Mouse (Mus musculus) limb, embryonic 11.5 days (tissue): Measurements from ENCODE around the gene Unc45b. TPM values are rescaled to one million over a fixed set of nuclear protein-coding genes. Genes with fewer than 3 reads are reported as not detected.

ENCODE experiments used
- ATAC-seq: fragments of 200-750 bp; cut with Nextera tagmentation; 2 replicates; pipeline ENCODE4 v1.8.0; 2017; ENCODE audit warnings: low read depth; ENCODE audit not compliant: insufficient number of reproducible peaks, low FRiP score, low TSS enrichment
- DNase-seq: peaks from one replicate; pipeline ENCODE4 v3.0.0-alpha.2; 2015; ENCODE audit warnings: low spot score
- H3K27ac ChIP-seq: fragments of 300-500 bp; sonication (generic); replicated peaks from 2 replicates; pipeline ENCODE4 v1.5.1; 2014; ENCODE audit warnings: low read depth, mild to moderate bottlenecking, low read length
- H3K27me3 ChIP-seq: fragments of 300-500 bp; sonication (generic); 2 replicates; pipeline ENCODE4 v1.6.1; 2014; ENCODE audit warnings: mild to moderate bottlenecking, low read length, mixed read lengths; ENCODE audit not compliant: control insufficient read depth, insufficient read depth
- H3K36me3 ChIP-seq: fragments of 300-500 bp; sonication (generic); 2 replicates; pipeline ENCODE4 v1.6.1; 2014; ENCODE audit warnings: mild to moderate bottlenecking, low read length, moderate library complexity, mixed read lengths; ENCODE audit not compliant: control insufficient read depth, insufficient read depth
- H3K4me1 ChIP-seq: fragments of 300-500 bp; sonication (generic); 2 replicates; pipeline ENCODE4 v1.6.1; 2014; ENCODE audit warnings: low read length, mixed read lengths; ENCODE audit not compliant: control insufficient read depth, insufficient read depth
- H3K4me2 ChIP-seq: fragments of 300-500 bp; sonication (generic); 2 replicates; pipeline ENCODE4 v1.6.1; 2014; ENCODE audit warnings: low read depth, mild to moderate bottlenecking, moderate library complexity; ENCODE audit not compliant: severe bottlenecking
- H3K4me3 ChIP-seq: fragments of 300-500 bp; sonication (generic); 2 replicates; pipeline ENCODE4 v1.5.1; 2014; ENCODE audit warnings: low read depth, low read length
- H3K9ac ChIP-seq: fragments of 300-500 bp; sonication (generic); 2 replicates; pipeline ENCODE4 v1.6.1; 2014; ENCODE audit warnings: mild to moderate bottlenecking, low read length
- H3K9me3 ChIP-seq: fragments of 300-500 bp; sonication (generic); 2 replicates; pipeline ENCODE4 v1.6.1; 2016; ENCODE audit warnings: low read length; ENCODE audit not compliant: control insufficient read depth
- WGBS: fragments of 180-500 bp; shearing (Covaris S2); extraction: QIAGEN DNeasy Blood & Tissue Kit; methylation state at CpG from one replicate; pipeline ENCODE4 v1.1.7; 2014; 5-methylcytosine and 5-hydroxymethylcytosine counted together
- polyA plus RNA-seq: library from polyadenylated mRNA; unstranded; fragments of >200 nt; fragmentation: Nextera tagmentation; extraction: Ambion mirVana; gene quantifications from 2 replicates; pipeline ENCODE4 v1.2.1, GENCODE M21; 2014

The Unc45b gene
- polyA plus RNA-seq, 1 experiment from 2014 or later = 2.5 TPM

DNA sequence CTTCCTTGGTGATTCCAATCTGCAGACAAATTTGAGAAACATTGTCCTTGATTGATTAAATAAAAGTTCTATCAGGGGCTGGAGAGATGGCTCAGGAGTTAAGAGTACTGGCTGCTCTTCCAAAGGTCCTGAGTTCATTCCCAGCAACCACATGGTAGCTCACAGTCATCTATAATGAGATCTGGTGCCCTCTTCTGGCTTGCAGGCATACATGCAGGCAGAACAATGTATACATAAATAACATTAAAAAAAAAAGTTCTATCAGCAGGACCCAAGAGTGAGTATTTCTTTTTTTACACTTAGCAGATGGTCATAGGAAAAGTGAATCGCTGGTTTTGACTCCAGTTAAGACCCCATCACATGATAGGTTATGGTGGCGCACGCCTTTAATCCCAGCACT lies 23.8 kb upstream of the Unc45b start:
- Histone ChIP-seq H3K27me3 (no peaks in the 10 kb centered on the region), H3K9ac (no peak overlapping the region), H3K4me3 (no peak overlapping the region), H3K27ac (no peak overlapping the region), H3K4me1 (peaks cover 8% of the 10 kb centered on the region; the same call in 1 of the 2 replicates), H3K4me2 (no peak overlapping the region), H3K9me3 (no peaks in the 10 kb centered on the region), H3K36me3 (no peaks in the 10 kb centered on the region)
- WGBS = 87% methylated on average over 3 of the region's 3 CpGs
- DNase-seq (no peak), ATAC-seq (no peak)

DNA sequence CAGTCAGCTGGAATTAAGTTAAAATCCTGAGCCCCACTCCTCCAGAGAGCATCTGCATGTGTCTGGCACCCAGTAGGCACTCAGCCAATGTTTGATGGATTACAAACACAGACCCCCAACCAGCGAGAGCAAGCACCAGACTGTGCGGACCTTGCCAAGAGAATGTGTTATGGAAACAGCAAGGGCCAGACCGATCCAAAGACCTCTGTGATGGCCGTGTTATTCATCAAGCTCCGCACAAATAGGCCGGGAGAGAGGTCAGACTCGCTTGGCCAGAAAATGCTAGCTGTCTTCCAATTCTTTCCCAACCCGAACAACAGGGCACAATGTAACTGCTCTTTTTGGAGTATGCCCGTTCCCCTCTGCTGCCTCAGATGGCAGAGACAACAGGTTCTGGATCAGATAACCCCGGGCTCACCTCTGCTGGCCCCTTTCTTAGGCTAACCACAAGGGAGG lies 21.8 kb upstream of the Unc45b start:
- H3K4me2 ChIP-seq = no peak overlapping the region
- H3K27ac ChIP-seq = no peak overlapping the region
- H3K27me3 ChIP-seq = no peaks in the 10 kb centered on the region
- H3K36me3 ChIP-seq = no peaks in the 10 kb centered on the region
- no peaks in the 10 kb centered on the region for H3K9me3 ChIP-seq
- H3K4me1 ChIP-seq = peaks cover 8% of the 10 kb centered on the region; the same call in 1 of the 2 replicates
- no peak overlapping the region for H3K4me3 ChIP-seq
- DNase-seq (no peak), ATAC-seq (no peak)
- no peak overlapping the region for H3K9ac ChIP-seq
- WGBS = 72% methylated on average over 10 of the region's 10 CpGs

DNA sequence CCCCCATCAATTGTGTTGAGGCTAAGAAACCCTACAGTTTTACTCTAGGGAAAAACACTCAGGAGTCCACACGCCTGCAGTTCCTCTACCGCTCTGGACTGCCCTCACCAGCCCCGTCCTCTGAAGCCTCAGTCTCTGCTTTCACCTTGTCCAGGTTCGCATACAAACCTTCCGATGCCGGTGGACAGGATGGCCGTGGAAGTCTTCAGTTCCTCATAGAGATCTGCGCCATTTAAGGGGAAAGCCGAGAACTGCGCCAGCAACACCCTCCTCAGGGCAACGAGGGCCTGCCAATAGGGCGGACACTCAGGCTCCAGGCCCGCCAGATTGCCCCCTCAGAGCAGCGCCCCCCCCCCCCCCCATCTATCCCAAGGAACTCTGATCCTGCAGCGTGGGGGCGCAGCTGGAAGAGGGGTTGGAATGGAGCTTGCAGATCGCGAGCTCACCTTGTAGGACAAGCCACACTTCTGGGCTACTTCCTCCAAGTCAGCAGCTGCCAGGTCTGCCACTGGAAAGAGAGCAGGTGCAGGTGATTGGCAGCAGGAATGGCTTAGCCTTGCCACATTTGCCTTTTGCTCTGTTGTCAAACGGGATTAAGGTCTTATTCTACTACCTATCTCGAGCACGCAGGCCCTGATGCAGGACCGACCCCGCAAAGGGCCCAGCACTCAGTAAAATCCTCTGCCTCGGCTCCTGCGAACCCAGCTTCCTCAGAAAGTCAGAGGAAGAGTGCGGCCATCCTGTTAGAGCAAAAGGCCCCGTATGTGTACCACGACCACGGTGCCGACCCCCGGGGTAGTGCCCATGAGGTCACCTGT lies 20.6 kb upstream of the Unc45b start:
- H3K27me3 ChIP-seq = no peaks in the 10 kb centered on the region
- H3K4me2 ChIP-seq = peak overlapping the region; percentile 91
- DNase-seq (peak; percentile 58), ATAC-seq (peak; percentile 22; the same call in 1 of the 2 replicates)
- H3K27ac ChIP-seq = no peak overlapping the region; the same call in 1 of the 2 replicates
- H3K36me3 ChIP-seq = no peaks in the 10 kb centered on the region
- 9% methylated on average over 31 of the region's 31 CpGs for WGBS
- H3K9ac ChIP-seq = peak overlapping the region; percentile 66
- peak overlapping the region; percentile 49 for H3K4me3 ChIP-seq
- H3K9me3 ChIP-seq = no peaks in the 10 kb centered on the region
- peaks cover 8% of the 10 kb centered on the region; the same call in 1 of the 2 replicates for H3K4me1 ChIP-seq

DNA sequence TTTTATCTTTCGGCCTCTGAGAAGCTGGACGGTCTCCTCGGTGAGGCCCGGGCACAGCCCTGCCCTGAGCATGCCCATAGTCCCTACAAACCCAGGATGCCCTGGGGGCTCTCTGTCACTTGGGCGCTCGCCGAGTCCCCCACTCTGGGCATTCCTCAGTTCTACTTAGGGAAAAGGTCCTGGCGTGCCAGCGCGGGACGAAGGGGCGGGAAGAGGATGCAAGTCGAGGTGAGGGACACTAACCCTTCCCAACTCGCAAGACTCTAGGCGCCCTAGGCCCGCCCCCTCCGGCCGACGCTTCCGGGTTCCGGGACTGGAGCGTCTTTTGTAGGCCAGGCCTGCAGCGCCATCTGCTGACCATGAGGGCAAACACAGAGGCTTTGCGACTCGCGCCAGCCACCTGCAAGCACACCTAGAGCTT lies 20.0 kb upstream of the Unc45b start, which contains the start of gene Rad51d:
Rad51d (minus strand) TSS at position 273 of the 421 bp plus-strand sequence.
- Histone ChIP-seq H3K27ac (no peak within 1 kb of the TSS; the same call in 1 of the 2 replicates), H3K9me3 (no peaks in the 10 kb centered on the region), H3K4me1 (peaks cover 8% of the 10 kb centered on the region; the same call in 1 of the 2 replicates)

DNA sequence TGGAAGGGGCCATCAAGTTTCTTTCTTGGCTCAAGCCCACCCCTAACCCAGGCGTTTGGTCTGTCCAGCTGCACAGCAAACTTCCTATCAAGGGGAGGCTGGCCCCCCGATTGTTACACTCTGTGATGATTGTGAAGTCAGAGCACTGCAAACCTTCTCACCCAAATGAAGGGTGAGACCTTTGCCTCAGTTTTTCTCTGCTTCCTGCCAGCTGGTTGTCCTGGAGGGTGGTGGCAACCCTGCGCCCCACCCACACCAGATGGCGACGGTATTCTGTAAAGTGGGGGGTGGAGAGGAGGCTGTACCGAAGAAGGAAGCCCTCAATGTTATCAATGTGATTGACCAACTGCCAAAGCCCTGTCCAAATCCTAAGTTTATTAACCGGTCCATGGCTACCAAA lies 18.4 kb upstream of the Unc45b start, which contains the start of gene Fndc8:
Fndc8 (plus strand) TSS at position 189 of the 400 bp plus-strand sequence.
- no peak within 1 kb of the TSS for H3K4me2 ChIP-seq
- no peak within 1 kb of the TSS for H3K9ac ChIP-seq
- H3K27ac ChIP-seq = no peak within 1 kb of the TSS
- 51% methylated on average over 7 of the region's 7 CpGs for WGBS
- H3K9me3 ChIP-seq = no peaks in the 10 kb centered on the region
- H3K4me1 ChIP-seq = peaks cover 8% of the 10 kb centered on the region; the same call in 1 of the 2 replicates
- DNase-seq = no peak
- no peaks in the 10 kb centered on the region for H3K27me3 ChIP-seq
- H3K4me3 ChIP-seq = no peak within 1 kb of the TSS
- no peaks in the 10 kb centered on the region for H3K36me3 ChIP-seq
- no peak for ATAC-seq

More for the DNA sequence above, 20.0 kb upstream of the Unc45b start, which contains the start of gene Rad51d:
- H3K27me3 ChIP-seq = no peaks in the 10 kb centered on the region
- H3K36me3 ChIP-seq = no peaks in the 10 kb centered on the region
- H3K9ac ChIP-seq = peak within 1 kb of the TSS; percentile 66
- peak; percentile 93 for ATAC-seq
- WGBS = 2% methylated on average over 26 of the region's 26 CpGs
- H3K4me2 ChIP-seq = peak within 1 kb of the TSS; percentile 91
- H3K4me3 ChIP-seq = peak within 1 kb of the TSS; percentile 49
- DNase-seq = peak; percentile 97

DNA sequence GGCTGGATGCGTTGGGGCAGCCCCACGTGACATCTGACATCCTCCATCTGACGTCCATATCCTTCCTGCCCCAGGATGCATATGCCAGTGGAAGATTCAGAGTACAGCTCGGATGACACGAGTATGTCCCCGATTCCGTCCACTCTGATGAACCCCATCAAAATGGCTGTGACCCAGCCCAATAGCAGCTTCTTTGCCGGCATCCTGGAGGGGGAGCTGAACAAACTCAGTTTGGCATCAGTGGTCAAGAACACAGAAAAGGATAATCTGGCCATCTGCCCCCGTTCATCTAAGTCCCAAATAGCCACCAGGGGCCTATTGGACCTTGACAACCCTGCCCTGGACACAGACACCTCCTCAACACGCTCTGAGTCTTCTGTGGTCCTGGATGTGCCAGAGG lies 12.9 kb upstream of the Unc45b start:
- no peak for ATAC-seq
- Histone ChIP-seq H3K9me3 (no peaks in the 10 kb centered on the region), H3K27ac (no peak overlapping the region), H3K27me3 (no peaks in the 10 kb centered on the region), H3K4me1 (no peaks in the 10 kb centered on the region), H3K9ac (no peak overlapping the region), H3K36me3 (peaks cover 15% of the 10 kb centered on the region), H3K4me2 (no peak overlapping the region), H3K4me3 (no peak overlapping the region)
- 93% methylated on average over 10 of the region's 10 CpGs for WGBS
- DNase-seq = no peak

DNA sequence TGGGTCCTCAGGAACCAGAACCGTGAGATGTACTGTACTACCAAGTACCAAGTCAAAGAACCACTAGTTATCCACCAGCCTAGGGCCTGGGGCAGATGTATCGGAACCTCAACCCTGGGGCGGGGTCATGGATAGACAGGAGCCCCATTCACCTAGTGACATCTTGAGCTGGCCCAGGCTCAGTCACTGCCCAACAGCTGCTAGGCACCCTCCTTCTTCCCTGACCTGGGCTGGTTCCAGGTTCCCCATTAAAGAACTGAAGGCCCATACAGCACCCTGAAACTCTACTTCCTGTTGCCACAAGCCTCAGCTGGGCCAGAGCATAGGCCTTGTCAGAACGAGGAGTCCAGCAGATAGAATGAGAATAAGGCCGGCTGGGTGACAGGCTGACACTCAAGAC lies 10.6 kb upstream of the Unc45b start:
- Histone ChIP-seq H3K9ac (no peak overlapping the region), H3K36me3 (peaks cover 25% of the 10 kb centered on the region), H3K27ac (no peak overlapping the region), H3K4me2 (no peak overlapping the region), H3K4me1 (no peaks in the 10 kb centered on the region), H3K9me3 (no peaks in the 10 kb centered on the region), H3K27me3 (no peaks in the 10 kb centered on the region), H3K4me3 (no peak overlapping the region)
- 94% methylated on average over 5 of the region's 5 CpGs for WGBS
- no peak for DNase-seq
- no peak for ATAC-seq

DNA sequence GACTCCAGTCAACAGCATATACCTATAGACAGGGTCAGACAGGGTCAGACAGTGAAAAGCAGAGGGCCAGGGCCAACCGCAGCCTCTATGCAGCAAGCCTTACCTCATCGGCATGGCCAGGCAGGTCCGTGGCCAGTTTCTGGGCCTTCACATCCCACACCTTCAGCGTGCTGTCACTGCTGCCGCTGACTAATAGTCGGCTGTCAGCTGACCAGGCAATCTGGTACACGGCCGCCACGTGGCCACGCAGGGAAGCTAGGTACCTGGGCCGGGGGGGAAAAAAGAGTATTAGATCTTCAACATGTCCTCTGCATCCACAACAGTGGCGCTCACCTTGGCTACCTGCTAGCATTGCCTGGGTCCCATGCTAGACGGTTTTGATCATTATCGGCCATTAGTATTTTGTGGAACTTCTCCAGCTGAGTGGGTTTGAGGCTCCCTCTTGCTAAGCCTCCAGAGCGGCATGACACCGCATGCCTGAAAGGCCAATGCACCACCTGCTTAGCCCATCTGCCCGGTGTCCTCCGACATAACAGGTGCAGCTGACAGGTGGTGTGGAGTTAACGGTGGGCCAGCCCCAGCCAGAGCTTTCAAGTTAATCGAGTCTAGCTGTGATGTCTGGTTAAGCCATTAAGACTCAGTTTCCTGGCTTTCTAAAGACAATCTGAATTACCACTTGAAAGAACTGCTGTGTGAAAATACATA lies 8.6 kb upstream of the Unc45b start:
- H3K27ac ChIP-seq = no peak overlapping the region
- peaks cover 28% of the 10 kb centered on the region for H3K36me3 ChIP-seq
- WGBS = 90% methylated on average over 20 of the region's 20 CpGs

More for the DNA sequence above, 8.6 kb upstream of the Unc45b start:
- no peak for ATAC-seq
- Histone ChIP-seq H3K4me3 (no peak overlapping the region), H3K9ac (no peak overlapping the region), H3K27me3 (no peaks in the 10 kb centered on the region), H3K4me2 (no peak overlapping the region), H3K4me1 (no peaks in the 10 kb centered on the region), H3K9me3 (no peaks in the 10 kb centered on the region)
- DNase-seq = no peak
